Mouse (Mus musculus): Measurements from ENCODE around the gene Chchd6. TPM values are rescaled to one million over a fixed set of nuclear protein-coding genes. Genes with fewer than 3 reads are reported as not detected.

Gene Chchd6
- total and polyA plus RNA-seq, 3 experiments = 4.7 to 15.8 (median 7.1) TPM

GRCm38 (mm10) chr6:89392213-89392612, 203.2 kb downstream of the Chchd6 start:
- ATAC-seq (ENCODE audit: extremely low read depth, insufficient number of reproducible peaks, low FRiP score, poor library complexity, severe bottlenecking) (no peak), DNase-seq (ENCODE audit: low spot score) (no peak)
- Histone ChIP-seq H3K27me3 (ENCODE audit: insufficient read depth, low read length) (peaks cover 14% of the 10 kb centered on the region), H3K4me3 (ENCODE audit: low read depth, low read length) (no peak overlapping the region), H3K4me1 (ENCODE audit: insufficient read depth, low read depth, low read length) (no peaks in the 10 kb centered on the region), H3K36me3 (replicated peaks) (no peaks in the 10 kb centered on the region), H3K9me3 (replicated peaks) (no peaks in the 10 kb centered on the region)
- TF ChIP-seq POLR2AphosphoS5 (IDR thresholded peaks at IDR 0.05; ENCODE audit: insufficient replicate concordance, low read depth, low read length) (no peak), GATA2 (IDR thresholded peaks at IDR 0.05; ENCODE audit: borderline replicate concordance, low read depth, low read length) (no peak), GATA1 (IDR thresholded peaks at IDR 0.05; ENCODE audit: borderline replicate concordance, low read length) (no peak), CTCF (IDR thresholded peaks at IDR 0.05; ENCODE audit: low read depth, low read length) (no peak), TAL1 (conservative IDR thresholded peaks at IDR 0.05; ENCODE audit: low read depth, low read length) (no peak)

DNA sequence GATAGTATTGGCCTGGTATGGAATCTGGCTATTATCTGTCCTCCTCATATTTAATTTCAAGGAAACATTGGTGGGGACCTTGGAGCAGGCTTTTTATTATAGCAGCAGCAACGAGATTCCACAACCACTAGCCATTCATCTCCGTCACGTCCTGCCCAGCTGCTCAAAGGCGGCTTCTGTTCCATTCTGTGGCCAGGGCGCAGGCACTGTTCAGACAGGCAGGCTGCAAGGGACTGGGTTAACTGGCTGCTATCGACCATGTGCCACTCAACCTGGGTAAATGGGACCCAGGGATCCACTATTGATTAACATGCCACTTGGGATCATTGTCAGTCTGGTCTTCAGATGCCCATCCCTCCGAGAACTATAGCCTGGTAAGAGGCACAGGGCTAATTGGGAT, 205.7 kb downstream of the Chchd6 start:
- no peaks in the 10 kb centered on the region for H3K36me3 ChIP-seq (replicated peaks)
- no peaks in the 10 kb centered on the region for H3K9me3 ChIP-seq (replicated peaks)
- ATAC-seq (ENCODE audit: extremely low read depth, insufficient number of reproducible peaks, low FRiP score, poor library complexity, severe bottlenecking) = no peak
- DNase-seq (ENCODE audit: low spot score) = no peak
- H3K4me1 ChIP-seq (ENCODE audit: insufficient read depth, low read depth, low read length) = no peaks in the 10 kb centered on the region
- H3K4me3 ChIP-seq (ENCODE audit: low read depth, low read length) = no peak overlapping the region
- peaks cover 14% of the 10 kb centered on the region for H3K27me3 ChIP-seq (ENCODE audit: insufficient read depth, low read length)
- no peak for TF ChIP-seq POLR2AphosphoS5 (IDR thresholded peaks at IDR 0.05; ENCODE audit: insufficient replicate concordance, low read depth, low read length)
- no peak for TF ChIP-seq TAL1 (conservative IDR thresholded peaks at IDR 0.05; ENCODE audit: low read depth, low read length)
- no peak for TF ChIP-seq GATA1 (IDR thresholded peaks at IDR 0.05; ENCODE audit: borderline replicate concordance, low read length)
- TF ChIP-seq GATA2 (IDR thresholded peaks at IDR 0.05; ENCODE audit: borderline replicate concordance, low read depth, low read length) = no peak
- TF ChIP-seq CTCF (IDR thresholded peaks at IDR 0.05; ENCODE audit: low read depth, low read length) = no peak

DNA sequence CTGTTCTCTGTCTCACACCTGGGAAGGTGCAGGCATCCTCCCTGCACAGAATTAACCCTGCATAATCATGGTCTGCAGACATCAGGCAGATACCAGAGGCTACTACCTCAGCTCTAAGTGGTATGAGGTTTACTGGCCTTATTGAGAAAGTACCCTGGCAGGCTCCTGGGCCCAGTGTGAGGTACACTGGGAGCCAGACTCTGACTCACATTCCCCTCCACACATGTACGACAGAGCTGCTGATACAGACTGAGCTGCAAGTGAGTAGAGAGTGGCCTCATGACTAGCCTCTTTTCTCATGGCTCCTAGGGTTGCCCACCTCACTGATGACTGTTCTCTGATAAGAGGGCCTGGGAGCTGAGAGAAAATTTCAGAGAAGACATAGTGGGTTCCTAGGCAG, 208.5 kb downstream of the Chchd6 start:
- H3K4me3 ChIP-seq (ENCODE audit: low read depth, low read length) = no peak overlapping the region
- TF ChIP-seq GATA2 (IDR thresholded peaks at IDR 0.05; ENCODE audit: borderline replicate concordance, low read depth, low read length) (no peak), POLR2AphosphoS5 (IDR thresholded peaks at IDR 0.05; ENCODE audit: insufficient replicate concordance, low read depth, low read length) (no peak), CTCF (IDR thresholded peaks at IDR 0.05; ENCODE audit: low read depth, low read length) (no peak), TAL1 (conservative IDR thresholded peaks at IDR 0.05; ENCODE audit: low read depth, low read length) (no peak), GATA1 (IDR thresholded peaks at IDR 0.05; ENCODE audit: borderline replicate concordance, low read length) (no peak)
- H3K36me3 ChIP-seq (replicated peaks) = no peaks in the 10 kb centered on the region
- ATAC-seq (ENCODE audit: extremely low read depth, insufficient number of reproducible peaks, low FRiP score, poor library complexity, severe bottlenecking) (no peak), DNase-seq (ENCODE audit: low spot score) (no peak)
- peaks cover 14% of the 10 kb centered on the region for H3K27me3 ChIP-seq (ENCODE audit: insufficient read depth, low read length)
- H3K9me3 ChIP-seq (replicated peaks) = no peaks in the 10 kb centered on the region
- no peaks in the 10 kb centered on the region for H3K4me1 ChIP-seq (ENCODE audit: insufficient read depth, low read depth, low read length)

DNA sequence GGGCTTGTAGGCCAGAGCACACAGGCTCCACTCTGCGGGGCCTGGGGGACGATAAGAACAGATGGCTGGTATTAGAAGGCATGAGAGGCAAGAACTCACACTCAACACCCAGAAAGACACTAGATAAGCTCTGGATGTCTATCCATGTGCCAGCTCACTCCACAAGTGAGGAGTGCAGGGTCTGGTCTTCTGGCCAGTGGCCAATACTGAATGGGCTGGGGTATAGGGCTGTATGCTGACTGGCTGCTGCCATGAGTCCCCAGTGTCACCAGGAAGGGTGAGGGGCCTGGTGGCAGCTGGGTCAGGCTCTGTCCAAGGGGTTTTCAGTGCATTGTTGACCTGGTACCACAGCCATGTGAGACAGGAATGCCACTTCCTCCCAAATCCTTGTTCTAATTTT, 210.8 kb downstream of the Chchd6 start:
- ATAC-seq (ENCODE audit: extremely low read depth, insufficient number of reproducible peaks, low FRiP score, poor library complexity, severe bottlenecking) (no peak), DNase-seq (ENCODE audit: low spot score) (no peak)
- TF ChIP-seq GATA2 (IDR thresholded peaks at IDR 0.05; ENCODE audit: borderline replicate concordance, low read depth, low read length) (no peak), CTCF (IDR thresholded peaks at IDR 0.05; ENCODE audit: low read depth, low read length) (no peak), POLR2AphosphoS5 (IDR thresholded peaks at IDR 0.05; ENCODE audit: insufficient replicate concordance, low read depth, low read length) (no peak), GATA1 (IDR thresholded peaks at IDR 0.05; ENCODE audit: borderline replicate concordance, low read length) (no peak), TAL1 (conservative IDR thresholded peaks at IDR 0.05; ENCODE audit: low read depth, low read length) (no peak)
- Histone ChIP-seq H3K9me3 (replicated peaks) (no peaks in the 10 kb centered on the region), H3K27me3 (ENCODE audit: insufficient read depth, low read length) (peaks cover 14% of the 10 kb centered on the region), H3K4me1 (ENCODE audit: insufficient read depth, low read depth, low read length) (no peaks in the 10 kb centered on the region), H3K4me3 (ENCODE audit: low read depth, low read length) (no peak overlapping the region), H3K36me3 (replicated peaks) (no peaks in the 10 kb centered on the region)

DNA sequence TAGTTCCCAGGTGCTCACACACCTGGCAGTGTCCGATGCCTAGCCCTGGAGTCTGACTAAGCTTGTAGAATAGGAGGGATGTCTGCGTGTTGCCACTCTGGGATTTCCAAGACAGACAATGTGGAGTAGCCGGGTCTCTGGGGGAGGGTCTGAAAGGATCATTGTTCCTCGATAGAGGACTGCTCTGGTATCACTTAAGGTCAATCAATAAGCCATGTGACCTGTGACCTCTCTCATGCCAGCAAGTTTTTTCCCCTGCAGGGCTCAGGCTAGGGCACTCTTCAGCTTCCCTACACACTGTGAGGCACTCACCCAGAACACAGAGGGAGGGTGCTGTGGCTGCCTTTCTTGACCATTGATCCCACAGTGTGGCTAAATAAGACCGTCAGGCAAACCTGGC, 213.6 kb downstream of the Chchd6 start:
- H3K27me3 ChIP-seq (ENCODE audit: insufficient read depth, low read length) = peaks cover 25% of the 10 kb centered on the region
- ATAC-seq (ENCODE audit: extremely low read depth, insufficient number of reproducible peaks, low FRiP score, poor library complexity, severe bottlenecking) (no peak), DNase-seq (ENCODE audit: low spot score) (no peak)
- no peaks in the 10 kb centered on the region for H3K4me1 ChIP-seq (ENCODE audit: insufficient read depth, low read depth, low read length)
- H3K36me3 ChIP-seq (replicated peaks) = no peaks in the 10 kb centered on the region
- H3K4me3 ChIP-seq (ENCODE audit: low read depth, low read length) = no peak overlapping the region
- no peaks in the 10 kb centered on the region for H3K9me3 ChIP-seq (replicated peaks)
- TF ChIP-seq GATA2 (IDR thresholded peaks at IDR 0.05; ENCODE audit: borderline replicate concordance, low read depth, low read length) (no peak), CTCF (IDR thresholded peaks at IDR 0.05; ENCODE audit: low read depth, low read length) (no peak), POLR2AphosphoS5 (IDR thresholded peaks at IDR 0.05; ENCODE audit: insufficient replicate concordance, low read depth, low read length) (no peak), TAL1 (conservative IDR thresholded peaks at IDR 0.05; ENCODE audit: low read depth, low read length) (no peak), GATA1 (IDR thresholded peaks at IDR 0.05; ENCODE audit: borderline replicate concordance, low read length) (no peak)

DNA sequence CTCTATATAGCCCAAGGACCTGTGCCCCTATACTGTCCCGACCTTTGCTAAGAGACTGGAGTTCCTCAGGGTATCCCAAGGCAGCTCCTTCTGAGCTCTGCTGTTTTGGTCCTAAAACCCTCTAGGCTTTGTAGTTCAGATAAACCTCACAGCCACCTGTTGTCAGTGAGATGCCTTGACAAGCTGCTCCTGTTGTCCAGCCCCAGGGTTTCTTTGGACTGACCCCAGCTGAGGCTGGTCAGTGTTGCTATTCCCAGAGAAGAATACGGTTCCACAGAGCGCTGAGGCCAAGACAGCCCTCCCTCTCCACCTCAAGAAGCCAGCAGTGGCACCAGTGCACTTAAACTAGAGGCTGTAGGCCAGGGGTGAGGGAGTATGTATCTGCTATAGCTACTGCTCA, 214.3 kb downstream of the Chchd6 start:
- no peak overlapping the region for H3K4me3 ChIP-seq (ENCODE audit: low read depth, low read length)
- DNase-seq (ENCODE audit: low spot score) (no peak), ATAC-seq (ENCODE audit: extremely low read depth, insufficient number of reproducible peaks, low FRiP score, poor library complexity, severe bottlenecking) (no peak)
- TF ChIP-seq GATA1 (IDR thresholded peaks at IDR 0.05; ENCODE audit: borderline replicate concordance, low read length) = no peak
- no peaks in the 10 kb centered on the region for H3K4me1 ChIP-seq (ENCODE audit: insufficient read depth, low read depth, low read length)
- peaks cover 30% of the 10 kb centered on the region for H3K27me3 ChIP-seq (ENCODE audit: insufficient read depth, low read length)
- H3K36me3 ChIP-seq (replicated peaks) = no peaks in the 10 kb centered on the region
- H3K9me3 ChIP-seq (replicated peaks) = no peaks in the 10 kb centered on the region

GRCm38 (mm10) chr6:89380751-89381150, 214.7 kb downstream of the Chchd6 start:
- peaks cover 31% of the 10 kb centered on the region for H3K27me3 ChIP-seq (ENCODE audit: insufficient read depth, low read length)
- no peaks in the 10 kb centered on the region for H3K36me3 ChIP-seq (replicated peaks)
- ATAC-seq (ENCODE audit: extremely low read depth, insufficient number of reproducible peaks, low FRiP score, poor library complexity, severe bottlenecking) (no peak), DNase-seq (ENCODE audit: low spot score) (no peak)
- no peaks in the 10 kb centered on the region for H3K4me1 ChIP-seq (ENCODE audit: insufficient read depth, low read depth, low read length)
- H3K9me3 ChIP-seq (replicated peaks) = no peaks in the 10 kb centered on the region
- no peak overlapping the region for H3K4me3 ChIP-seq (ENCODE audit: low read depth, low read length)
- TF ChIP-seq CTCF (IDR thresholded peaks at IDR 0.05; ENCODE audit: low read depth, low read length) (no peak), GATA1 (IDR thresholded peaks at IDR 0.05; ENCODE audit: borderline replicate concordance, low read length) (no peak), TAL1 (conservative IDR thresholded peaks at IDR 0.05; ENCODE audit: low read depth, low read length) (no peak), POLR2AphosphoS5 (IDR thresholded peaks at IDR 0.05; ENCODE audit: insufficient replicate concordance, low read depth, low read length) (no peak), GATA2 (IDR thresholded peaks at IDR 0.05; ENCODE audit: borderline replicate concordance, low read depth, low read length) (no peak)

Measured in G1E (cell line).